Mouse (Mus musculus): ENCODE measurements around the gene Ppm1e.

GRCm38 (mm10) chr11:87299066-87299465 lies 59.8 kb downstream of the Ppm1e start:
- no peak for TF ChIP-seq CTCF (IDR thresholded peaks at IDR 0.05; ENCODE audit: low read depth)
- no peak for TF ChIP-seq EP300 (IDR thresholded peaks at IDR 0.05; ENCODE audit: low read depth)

All from heart, postnatal 0 days (tissue).